Mouse (Mus musculus) MEL (cell line): ENCODE data around the gene Serpina1f. TPM values are rescaled to one million over a fixed set of nuclear protein-coding genes. Genes with fewer than 3 reads are reported as not detected.
"Not testable (repeated sequence)": the region's sequence is repeated elsewhere in the genome, so short reads cannot be mapped to it uniquely, and the experiment has no call there.

Experiments used
- DNase-seq: peaks from one replicate; pipeline ENCODE4 v3.0.0; 2011; ENCODE audit warnings: low read depth, low spot score
- H3K27ac ChIP-seq: 2 replicates; pipeline ENCODE4 v1.5.1; 2012; ENCODE audit warnings: low read depth, mild to moderate bottlenecking, control low read depth, low read length, moderate library complexity; ENCODE audit not compliant: control insufficient read depth
- H3K27me3 ChIP-seq, 2 experiments: fragments of 150-350 bp in 1 of 2; sonication (generic) in 1 of 2; 2 replicates each; pipeline ENCODE4 v1.6.1; 2012; ENCODE audit warnings: low read length in 2 of 2, mild to moderate bottlenecking in 2 of 2, improper control_type of control experiment in 1 of 2, moderate library complexity in 1 of 2; ENCODE audit not compliant: insufficient read depth in 2 of 2, control insufficient read depth in 1 of 2
- H3K36me3 ChIP-seq, 2 experiments: 2 replicates each; pipeline ENCODE4 v1.6.1; 2012 to 2014; ENCODE audit warnings: low read length in 2 of 2, improper control_type of control experiment in 1 of 2, inconsistent platforms in 1 of 2, mild to moderate bottlenecking in 1 of 2; ENCODE audit not compliant: insufficient read depth in 2 of 2, control insufficient read depth in 1 of 2
- H3K4me1 ChIP-seq, 2 experiments: fragments of 150-350 bp in 1 of 2; sonication (generic) in 1 of 2; 2 replicates each; pipeline ENCODE4 v1.6.1; 2012; ENCODE audit warnings: low read length in 2 of 2, improper control_type of control experiment in 1 of 2, mild to moderate bottlenecking in 1 of 2; ENCODE audit not compliant: insufficient read depth in 2 of 2, control insufficient read depth in 1 of 2
- H3K4me3 ChIP-seq, 2 experiments: fragments of 150-350 bp in 1 of 2; sonication (generic) in 1 of 2; 2 replicates each; pipeline ENCODE4 v1.5.1; 2012; ENCODE audit warnings: low read depth in 2 of 2, low read length in 2 of 2, mild to moderate bottlenecking in 2 of 2, moderate library complexity in 2 of 2, control low read depth in 1 of 2, improper control_type of control experiment in 1 of 2; ENCODE audit not compliant: control insufficient read depth in 1 of 2, insufficient read depth in 1 of 2
- H3K79me2 ChIP-seq: 2 replicates; pipeline ENCODE4 v1.6.1; 2012; ENCODE audit warnings: mild to moderate bottlenecking, low read length, moderate library complexity; ENCODE audit not compliant: control insufficient read depth, poor library complexity, insufficient read depth
- H3K9ac ChIP-seq: 2 replicates; pipeline ENCODE4 v1.6.1; 2012; ENCODE audit warnings: low read depth, mild to moderate bottlenecking, control low read depth, low read length, moderate library complexity; ENCODE audit not compliant: control insufficient read depth, poor library complexity, severe bottlenecking
- H3K9me3 ChIP-seq: fragments of 150-350 bp; sonication (generic); replicated peaks from 2 replicates; pipeline ENCODE4 v1.6.1; 2012; ENCODE audit warnings: mild to moderate bottlenecking, low read length, improper control_type of control experiment, moderate library complexity; ENCODE audit not compliant: insufficient read depth
- ELF1 ChIP-seq: IDR thresholded peaks from 2 replicates; pipeline ENCODE4 v1.6.1; 2014; ENCODE audit warnings: low read depth, mild to moderate bottlenecking, inconsistent platforms, low read length, improper control_type of control experiment, moderate library complexity
- KAT2A ChIP-seq: conservative IDR thresholded peaks from 2 replicates; pipeline ENCODE4 v1.6.1; 2012; ENCODE audit warnings: low read depth, low read length, improper control_type of control experiment, inconsistent platforms
- MAX ChIP-seq: IDR thresholded peaks from 2 replicates; pipeline ENCODE4 v1.6.1; 2011; ENCODE audit warnings: low read length, improper control_type of control experiment
- MAZ ChIP-seq: IDR thresholded peaks from 2 replicates; pipeline ENCODE4 v1.6.1; 2012; ENCODE audit warnings: low read depth, mild to moderate bottlenecking, inconsistent platforms, low read length, improper control_type of control experiment
- MXI1 ChIP-seq: IDR thresholded peaks from 2 replicates; pipeline ENCODE4 v1.6.1; 2011; ENCODE audit warnings: mild to moderate bottlenecking, low read depth, low read length, improper control_type of control experiment
- POLR2AphosphoS2 ChIP-seq: IDR thresholded peaks from 2 replicates; pipeline ENCODE4 v1.6.1; 2011; ENCODE audit warnings: low read length, improper control_type of control experiment
- RCOR1 ChIP-seq: IDR thresholded peaks from 2 replicates; pipeline ENCODE4 v1.6.1; 2012; ENCODE audit warnings: low read depth, mild to moderate bottlenecking, inconsistent platforms, low read length, improper control_type of control experiment
- TAL1 ChIP-seq: IDR thresholded peaks from 2 replicates; pipeline ENCODE4 v1.6.1; 2012; ENCODE audit warnings: mild to moderate bottlenecking, inconsistent platforms, low read length, moderate library complexity, mixed read lengths
- TBP ChIP-seq: IDR thresholded peaks from 2 replicates; pipeline ENCODE4 v1.8.0; 2011; ENCODE audit warnings: low read depth, low read length, improper control_type of control experiment
- TCF12 ChIP-seq: IDR thresholded peaks from 2 replicates; pipeline ENCODE4 v1.6.1; 2014; ENCODE audit warnings: low read depth, mild to moderate bottlenecking, inconsistent platforms, low read length, improper control_type of control experiment, moderate library complexity
- UBTF ChIP-seq: IDR thresholded peaks from 2 replicates; pipeline ENCODE4 v1.6.1; 2012; ENCODE audit warnings: low read depth, mild to moderate bottlenecking, inconsistent platforms, low read length, improper control_type of control experiment, moderate library complexity, borderline replicate concordance; ENCODE audit not compliant: insufficient read depth
- ZC3H11A ChIP-seq: IDR thresholded peaks from 2 replicates; pipeline ENCODE4 v1.6.1; 2012; ENCODE audit warnings: low read depth, mild to moderate bottlenecking, inconsistent platforms, low read length, improper control_type of control experiment
- polyA plus RNA-seq, 2 experiments: library from polyadenylated mRNA; stranded (reverse) in 1 of 2; unstranded in 1 of 2; fragments of >175 nt in 1 of 2; fragments of >200 nt in 1 of 2; gene quantifications; 2 replicates each; pipeline versions ENCODE4 v1.2.1 to v1.2.4; 2012; ENCODE audit warnings: low replicate concordance in 2 of 2, low read depth in 1 of 2; ENCODE audit not compliant: insufficient read length in 2 of 2, insufficient read depth in 1 of 2, missing spikeins in 1 of 2
- total RNA-seq: library from RNA; depleted of rRNA; stranded (reverse); fragments of 300-350 nt; gene quantifications from 2 replicates; pipeline ENCODE4 v1.2.3, GENCODE M21; 2012; rRNA removed

Gene Serpina1f
- not detected in 2 replicates for total RNA-seq
- polyA plus RNA-seq = not detected

GRCm38 (mm10) chr12:103695429-103695828, at the start of gene Serpina1f:
Serpina1f (minus strand) TSS chr12:103695529.
- no peaks in the 10 kb centered on the region for H3K79me2 ChIP-seq
- TF ChIP-seq TAL1 (no peak), RCOR1 (no peak), KAT2A (no peak), TCF12 (no peak), MAX (no peak), MXI1 (no peak), UBTF (no peak), MAZ (no peak), ZC3H11A (no peak), ELF1 (no peak), POLR2AphosphoS2 (no peak), TBP (no peak)
- H3K4me1 ChIP-seq = no peaks in the 10 kb centered on the region
- DNase-seq = no peak
- no peaks in the 10 kb centered on the region for H3K36me3 ChIP-seq
- H3K9ac ChIP-seq = no peak within 1 kb of the TSS
- H3K27ac ChIP-seq = no peak within 1 kb of the TSS
- H3K27me3 ChIP-seq = no peaks in the 10 kb centered on the region; a peak in 1 of 4 replicates
- H3K9me3 ChIP-seq = no peaks in the 10 kb centered on the region
- H3K4me3 ChIP-seq = no peak within 1 kb of the TSS

- not testable (repeated sequence) for H3K9me3 ChIP-seq, H3K36me3 ChIP-seq, H3K4me3 ChIP-seq, H3K27ac ChIP-seq, H3K79me2 ChIP-seq, DNase-seq, H3K9ac ChIP-seq, H3K27me3 ChIP-seq, H3K4me1 ChIP-seq
Measured at GRCm38 (mm10) chr12:103737791-103738580, 42.7 kb upstream of the Serpina1f start.

- H3K36me3 ChIP-seq, DNase-seq, H3K79me2 ChIP-seq, H3K27ac ChIP-seq, H3K9me3 ChIP-seq, H3K4me3 ChIP-seq, H3K27me3 ChIP-seq, H3K4me1 ChIP-seq, H3K9ac ChIP-seq: not testable (repeated sequence)
Measured at GRCm38 (mm10) chr12:103735566-103735965, 40.2 kb upstream of the Serpina1f start.

GRCm38 (mm10) chr12:103735101-103735500, 39.8 kb upstream of the Serpina1f start:
- not testable (repeated sequence) for H3K27ac ChIP-seq, DNase-seq, H3K27me3 ChIP-seq, H3K9ac ChIP-seq, H3K79me2 ChIP-seq, H3K4me3 ChIP-seq, H3K36me3 ChIP-seq, H3K4me1 ChIP-seq, H3K9me3 ChIP-seq
